Mouse (Mus musculus) ovary, adult 10 weeks (tissue): ENCODE results near the gene Pou5f1. TPM values are rescaled to one million over a fixed set of nuclear protein-coding genes. Genes with fewer than 3 reads are reported as not detected.

ENCODE experiments used
- polyA plus RNA-seq: library from polyadenylated mRNA; stranded (reverse); fragments of 350-450 nt; fragmentation: Illumina TruSeq; extraction: RNeasy Lipid Tissue Mini Kit (QIAGEN cat#74804); gene quantifications from one replicate; pipeline ENCODE4 v1.2.3, GENCODE M21; 2014

The Pou5f1 gene
- 0.46 TPM for polyA plus RNA-seq

DNA sequence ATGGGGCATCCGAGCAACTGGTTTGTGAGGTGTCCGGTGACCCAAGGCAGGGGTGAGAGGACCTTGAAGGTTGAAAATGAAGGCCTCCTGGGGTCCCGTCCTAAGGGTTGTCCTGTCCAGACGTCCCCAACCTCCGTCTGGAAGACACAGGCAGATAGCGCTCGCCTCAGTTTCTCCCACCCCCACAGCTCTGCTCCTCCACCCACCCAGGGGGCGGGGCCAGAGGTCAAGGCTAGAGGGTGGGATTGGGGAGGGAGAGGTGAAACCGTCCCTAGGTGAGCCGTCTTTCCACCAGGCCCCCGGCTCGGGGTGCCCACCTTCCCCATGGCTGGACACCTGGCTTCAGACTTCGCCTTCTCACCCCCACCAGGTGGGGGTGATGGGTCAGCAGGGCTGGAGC, at the start of gene Pou5f1:
Gene Pou5f1, plus strand, starts transcription at position 243 of the 400 bp plus-strand sequence.

DNA sequence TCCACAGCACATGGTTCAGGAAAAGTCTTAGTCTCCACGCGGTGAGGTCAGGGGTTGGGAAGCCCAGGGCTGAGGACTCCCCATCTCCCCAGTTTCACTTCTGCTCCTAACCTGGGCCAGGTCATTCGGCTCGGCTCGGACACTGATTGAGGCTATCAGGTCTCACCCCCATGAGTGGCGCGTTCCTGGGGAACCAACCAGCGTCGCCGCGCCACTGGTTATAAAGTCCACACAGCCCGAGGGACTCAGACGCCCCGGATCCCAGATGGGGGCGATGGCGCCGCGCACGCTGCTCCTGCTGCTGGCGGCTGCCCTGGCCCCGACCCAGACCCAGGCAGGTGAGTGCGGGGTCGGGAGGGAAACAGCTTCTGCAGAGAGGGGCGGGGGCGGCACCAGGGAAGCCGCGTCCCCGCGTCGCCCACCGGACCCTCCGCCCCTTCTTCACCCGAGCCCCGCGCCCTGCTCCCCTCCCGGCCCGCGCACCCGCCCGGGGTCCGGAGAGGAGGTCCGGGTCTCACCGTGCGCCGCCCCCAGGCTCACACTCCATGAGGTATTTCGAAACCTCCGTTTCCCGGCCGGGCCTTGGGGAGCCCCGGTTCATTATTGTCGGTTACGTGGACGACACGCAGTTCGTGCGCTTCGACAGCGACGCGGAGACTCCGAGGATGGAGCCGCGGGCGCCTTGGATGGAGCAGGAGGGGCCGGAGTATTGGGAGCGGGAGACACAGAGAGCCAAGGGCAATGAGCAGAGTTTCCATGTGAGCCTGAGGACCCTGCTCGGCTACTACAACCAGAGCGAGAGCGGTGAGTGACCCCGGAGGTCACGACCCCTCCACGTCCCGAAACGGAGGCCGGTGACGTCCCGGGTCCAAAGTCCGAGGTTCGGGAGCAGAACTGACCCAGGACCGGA, 35.7 kb upstream of the Pou5f1 start, which contains the start of gene H2-Q10:
Gene H2-Q10, plus strand, starts transcription at position 248 of the 910 bp plus-strand sequence.

DNA sequence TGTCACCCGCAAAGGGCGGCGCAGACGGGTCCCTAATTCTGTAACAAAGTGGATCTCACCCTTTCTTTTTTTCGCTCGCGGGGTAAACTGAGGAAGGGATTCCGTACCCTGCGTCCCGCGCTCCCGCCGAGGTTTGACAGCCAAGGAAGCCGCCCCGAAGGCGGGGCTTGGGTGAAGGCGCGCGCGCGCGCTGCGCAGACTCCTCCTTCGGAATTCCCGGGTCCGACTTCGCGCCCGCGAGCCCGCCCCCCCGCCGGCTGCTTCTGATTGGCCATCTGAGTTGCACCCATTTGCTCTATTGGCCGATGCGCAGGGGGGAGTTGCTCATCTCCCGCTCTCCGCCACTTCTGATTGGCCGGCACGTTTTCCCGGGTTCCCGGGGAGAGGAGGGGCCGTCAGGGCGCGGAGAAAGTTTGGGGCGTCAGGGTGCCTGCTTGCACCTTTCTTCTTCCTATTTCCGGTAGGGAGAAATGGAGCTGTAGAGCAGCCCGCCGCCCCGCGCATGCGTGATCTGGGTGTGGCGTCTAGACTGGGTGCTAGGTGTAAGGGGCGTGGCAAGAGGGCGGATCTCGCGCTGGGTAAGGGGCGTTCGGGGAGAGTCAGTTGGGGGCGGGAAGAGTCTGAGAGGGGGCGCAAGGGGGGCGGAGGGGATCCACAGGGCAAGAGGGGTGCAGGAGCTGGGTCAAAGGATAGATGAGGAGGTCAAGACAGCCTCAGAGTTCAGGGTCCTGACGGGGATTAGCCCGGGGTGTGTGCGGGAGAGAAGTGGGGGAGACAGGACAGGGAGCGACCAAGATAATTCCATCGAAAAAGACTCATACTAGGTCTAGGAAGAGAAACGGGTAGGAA, 11.1 kb downstream of the Pou5f1 start, which contains the start of the genes Tcf19 and Cchcr1:
Gene Tcf19, minus strand, starts transcription at position 173 of the 849 bp plus-strand sequence.
Gene Cchcr1, plus strand, starts transcription at position 449 of the 849 bp plus-strand sequence.

DNA sequence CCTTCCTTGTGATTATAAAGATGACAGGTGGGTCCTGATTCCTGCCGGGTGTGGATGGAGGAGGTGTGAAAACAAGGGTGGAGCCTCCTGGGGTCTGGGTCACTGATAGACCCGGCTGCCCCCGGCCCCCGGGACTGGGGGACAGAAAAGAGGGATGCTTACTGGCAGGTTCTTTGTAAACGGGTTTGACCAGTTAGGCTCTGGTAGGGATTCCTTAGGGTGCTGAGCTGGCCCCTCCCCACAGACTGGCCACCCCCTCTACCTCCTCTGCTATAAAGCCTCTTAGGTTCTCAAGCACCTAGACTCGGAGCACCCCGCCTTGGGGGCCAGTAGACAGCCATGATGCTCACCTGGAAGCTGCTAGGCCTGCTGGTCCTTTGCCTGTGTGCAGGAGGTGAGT, 27.1 kb downstream of the Pou5f1 start, which contains the start of gene Psors1c2:
Gene Psors1c2, plus strand, starts transcription at position 301 of the 400 bp plus-strand sequence.

DNA sequence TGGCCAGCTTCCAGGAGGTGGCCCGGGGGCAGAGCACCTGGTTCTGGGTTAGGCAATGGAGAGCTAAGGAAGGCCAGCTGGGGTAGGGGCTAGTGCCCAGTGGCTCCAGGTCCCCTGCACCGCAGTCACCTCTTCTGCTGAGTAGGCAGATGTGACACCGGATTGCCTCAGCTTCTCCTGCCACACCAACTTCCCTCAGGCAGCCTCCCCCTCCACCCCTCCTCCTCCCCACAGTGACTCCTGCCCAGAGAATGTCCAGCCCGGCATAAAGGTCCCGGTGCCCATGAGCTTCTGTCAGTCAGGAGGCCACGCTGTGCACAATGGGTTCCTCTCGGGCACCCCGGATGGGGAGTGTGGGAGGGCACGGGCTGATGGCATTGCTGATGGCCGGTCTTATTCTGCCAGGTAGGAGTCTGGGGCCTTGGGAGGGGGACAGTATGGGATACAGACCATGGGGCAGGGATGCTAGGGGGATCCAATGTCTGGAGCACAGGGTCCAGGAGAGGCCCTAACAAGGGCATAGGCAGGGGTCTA, 46.1 kb downstream of the Pou5f1 start, which contains the start of gene Cdsn:
Gene Cdsn, plus strand, starts transcription at position 248 of the 534 bp plus-strand sequence.

Other genes starting within 250 kb of the Pou5f1 start
- gene H2-D1, start 243.3 kb upstream of the Pou5f1 start, polyA plus RNA-seq: 26.9 TPM
- not detected for gene H2-Q1, start 185.6 kb upstream of the Pou5f1 start, polyA plus RNA-seq
- gene H2-Q2, start 163.8 kb upstream of the Pou5f1 start, polyA plus RNA-seq: 2.1 TPM
- gene H2-Q4, start 126.4 kb upstream of the Pou5f1 start, polyA plus RNA-seq: 21.8 TPM
- gene H2-Q6, start 81.2 kb upstream of the Pou5f1 start, polyA plus RNA-seq: 3.0 TPM
- gene H2-Q7, start 66.9 kb upstream of the Pou5f1 start, polyA plus RNA-seq: 2.0 TPM
- 0.80 TPM for gene H2-Q10, start 35.9 kb upstream of the Pou5f1 start, polyA plus RNA-seq
- gene Tcf19, start 10.8 kb downstream of the Pou5f1 start, polyA plus RNA-seq: 1.9 TPM
- gene Cchcr1, start 11.1 kb downstream of the Pou5f1 start, polyA plus RNA-seq: 0.23 TPM
- gene Psors1c2, start 27.2 kb downstream of the Pou5f1 start, polyA plus RNA-seq: not detected
- gene Cdsn, start 46.1 kb downstream of the Pou5f1 start, polyA plus RNA-seq: not detected
- 0.48 TPM for gene 2300002M23Rik, start 61.4 kb downstream of the Pou5f1 start, polyA plus RNA-seq
- not detected for gene Sfta2, start 95.5 kb downstream of the Pou5f1 start, polyA plus RNA-seq
- not detected for gene Gm9573, start 120.6 kb downstream of the Pou5f1 start, polyA plus RNA-seq
- gene Mucl3, start 137.7 kb downstream of the Pou5f1 start, polyA plus RNA-seq: 0.17 TPM
- gene Vars2, start 161.6 kb downstream of the Pou5f1 start, polyA plus RNA-seq: 0.48 TPM
- 2.4 TPM for gene Gtf2h4, start 167.7 kb downstream of the Pou5f1 start, polyA plus RNA-seq
- gene Ddr1, start 198.6 kb downstream of the Pou5f1 start, polyA plus RNA-seq: 7.1 TPM